Mouse (Mus musculus): Measurements from ENCODE around the gene Olfr916. TPM values are rescaled to one million over a fixed set of nuclear protein-coding genes. Genes with fewer than 3 reads are reported as not detected.

The Olfr916 gene
- not detected in 2 replicates for polyA plus RNA-seq (2015; fragmentation: Nextera tagmentation; extraction: Ambion mirVana)

- Histone ChIP-seq H3K36me3 (no peaks in the 10 kb centered on the region), H3K27me3 (no peaks in the 10 kb centered on the region), H3K27ac (no peak within 1 kb of the TSS), H3K9ac (no peak within 1 kb of the TSS), H3K9me3 (replicated peaks) (no peaks in the 10 kb centered on the region), H3K4me2 (no peak within 1 kb of the TSS), H3K4me1 (no peaks in the 10 kb centered on the region), H3K4me3 (replicated peaks) (no peak within 1 kb of the TSS)
- WGBS, result 68% methylated on average over 1 of the region's 1 CpGs
- no peak for ATAC-seq (replicated peaks; ENCODE audit: low FRiP score)
These were observed at the start of gene Olfr916 for GRCm38 (mm10) chr9:38659775-38660174. TSS of gene Olfr916 (minus strand) at chr9:38659875.

- Histone ChIP-seq H3K4me3 (replicated peaks) (no peak within 1 kb of the TSS), H3K9ac (no peak within 1 kb of the TSS), H3K27ac (no peak within 1 kb of the TSS), H3K4me1 (no peaks in the 10 kb centered on the region), H3K4me2 (no peak within 1 kb of the TSS), H3K27me3 (no peaks in the 10 kb centered on the region), H3K36me3 (no peaks in the 10 kb centered on the region), H3K9me3 (replicated peaks) (no peaks in the 10 kb centered on the region)
- no peak for ATAC-seq (replicated peaks; ENCODE audit: low FRiP score)
- WGBS, result 85% methylated on average over 2 of the region's 2 CpGs
These were observed 14.8 kb upstream of the Olfr916 start, which contains the start of gene Olfr918 for GRCm38 (mm10) chr9:38674501-38674900. TSS of gene Olfr918 (minus strand) at chr9:38674601.

- no peaks in the 10 kb centered on the region for H3K4me1 ChIP-seq
- no peak overlapping the region for H3K4me2 ChIP-seq
- 94% methylated on average over 2 of the region's 2 CpGs for WGBS
- no peak overlapping the region for H3K4me3 ChIP-seq (replicated peaks)
- no peak for ATAC-seq (replicated peaks; ENCODE audit: low FRiP score)
- no peaks in the 10 kb centered on the region for H3K9me3 ChIP-seq (replicated peaks)
- no peaks in the 10 kb centered on the region for H3K27me3 ChIP-seq
- no peak overlapping the region for H3K9ac ChIP-seq
- H3K36me3 ChIP-seq, result no peaks in the 10 kb centered on the region
- no peak overlapping the region for H3K27ac ChIP-seq
These were observed 13.2 kb upstream of the Olfr916 start for GRCm38 (mm10) chr9:38672887-38673286.

- no peaks in the 10 kb centered on the region for H3K36me3 ChIP-seq
- no peak for ATAC-seq (replicated peaks; ENCODE audit: low FRiP score)
- no peak within 1 kb of the TSS for H3K4me3 ChIP-seq (replicated peaks)
- no peak within 1 kb of the TSS for H3K9ac ChIP-seq
- H3K4me2 ChIP-seq, result no peak within 1 kb of the TSS
- WGBS, result 97% methylated on average over 1 of the region's 1 CpGs
- no peak within 1 kb of the TSS for H3K27ac ChIP-seq
- H3K4me1 ChIP-seq, result no peaks in the 10 kb centered on the region
- no peaks in the 10 kb centered on the region for H3K9me3 ChIP-seq (replicated peaks)
- no peaks in the 10 kb centered on the region for H3K27me3 ChIP-seq
These were observed 6.1 kb upstream of the Olfr916 start, which contains the start of gene Olfr917 for GRCm38 (mm10) chr9:38665742-38666141. TSS of gene Olfr917 (minus strand) at chr9:38665842.

- Histone ChIP-seq H3K4me2 (no peak overlapping the region), H3K4me1 (no peaks in the 10 kb centered on the region), H3K27ac (no peak overlapping the region), H3K36me3 (no peaks in the 10 kb centered on the region), H3K9me3 (replicated peaks) (no peaks in the 10 kb centered on the region), H3K9ac (no peak overlapping the region), H3K27me3 (no peaks in the 10 kb centered on the region), H3K4me3 (replicated peaks) (no peak overlapping the region)
- WGBS, result 88% methylated on average over 4 of the region's 4 CpGs
- no peak for ATAC-seq (replicated peaks; ENCODE audit: low FRiP score)
These were observed 27.3 kb downstream of the Olfr916 start for GRCm38 (mm10) chr9:38632406-38632805.

Other genes with a start within 250 kb of the Olfr916 start
- gene Olfr901, start 230.4 kb downstream of the Olfr916 start, polyA plus RNA-seq (2015; fragmentation: Nextera tagmentation; extraction: Ambion mirVana), result not detected in 2 replicates
- gene Olfr902, start 212.2 kb downstream of the Olfr916 start, polyA plus RNA-seq (2015; fragmentation: Nextera tagmentation; extraction: Ambion mirVana), result not detected in 2 replicates
- not detected in 2 replicates for gene Olfr904, start 196.7 kb downstream of the Olfr916 start, polyA plus RNA-seq (2015; fragmentation: Nextera tagmentation; extraction: Ambion mirVana)
- gene Olfr905, start 188.8 kb downstream of the Olfr916 start, polyA plus RNA-seq (2015; fragmentation: Nextera tagmentation; extraction: Ambion mirVana), result not detected in 2 replicates
- gene Olfr906, start 172.8 kb downstream of the Olfr916 start, polyA plus RNA-seq (2015; fragmentation: Nextera tagmentation; extraction: Ambion mirVana), result not detected in 2 replicates
- gene Olfr907, start 164.1 kb downstream of the Olfr916 start, polyA plus RNA-seq (2015; fragmentation: Nextera tagmentation; extraction: Ambion mirVana), result not detected in 2 replicates
- not detected in 2 replicates for gene Olfr911-ps1, start 138.3 kb downstream of the Olfr916 start, polyA plus RNA-seq (2015; fragmentation: Nextera tagmentation; extraction: Ambion mirVana)
- gene Olfr910, start 122.0 kb downstream of the Olfr916 start, polyA plus RNA-seq (2015; fragmentation: Nextera tagmentation; extraction: Ambion mirVana), result not detected in 2 replicates
- not detected in 2 replicates for gene Olfr912, start 79.7 kb downstream of the Olfr916 start, polyA plus RNA-seq (2015; fragmentation: Nextera tagmentation; extraction: Ambion mirVana)
- not detected in 2 replicates for gene Olfr913, start 67.1 kb downstream of the Olfr916 start, polyA plus RNA-seq (2015; fragmentation: Nextera tagmentation; extraction: Ambion mirVana)
- not detected in 2 replicates for gene Olfr914, start 54.8 kb downstream of the Olfr916 start, polyA plus RNA-seq (2015; fragmentation: Nextera tagmentation; extraction: Ambion mirVana)
- not detected in 2 replicates for gene Olfr917, start 6.0 kb upstream of the Olfr916 start, polyA plus RNA-seq (2015; fragmentation: Nextera tagmentation; extraction: Ambion mirVana)
- not detected in 2 replicates for gene Olfr918, start 14.7 kb upstream of the Olfr916 start, polyA plus RNA-seq (2015; fragmentation: Nextera tagmentation; extraction: Ambion mirVana)
- gene Olfr919, start 43.8 kb upstream of the Olfr916 start, polyA plus RNA-seq (2015; fragmentation: Nextera tagmentation; extraction: Ambion mirVana), result not detected in 2 replicates
- gene Vwa5a, start 58.4 kb upstream of the Olfr916 start, polyA plus RNA-seq (2015; fragmentation: Nextera tagmentation; extraction: Ambion mirVana), result 17.2 and 21.2 TPM in 2 replicates
- gene Olfr920, start 92.4 kb upstream of the Olfr916 start, polyA plus RNA-seq (2015; fragmentation: Nextera tagmentation; extraction: Ambion mirVana), result 0.03 TPM in 1 of 2 replicates, not detected in the other
- gene Olfr921, start 113.2 kb upstream of the Olfr916 start, polyA plus RNA-seq (2015; fragmentation: Nextera tagmentation; extraction: Ambion mirVana), result not detected in 2 replicates
- gene Olfr922, start 154.7 kb upstream of the Olfr916 start, polyA plus RNA-seq (2015; fragmentation: Nextera tagmentation; extraction: Ambion mirVana), result not detected in 2 replicates
- gene Olfr923, start 166.7 kb upstream of the Olfr916 start, polyA plus RNA-seq (2015; fragmentation: Nextera tagmentation; extraction: Ambion mirVana), result not detected in 2 replicates
- not detected in 2 replicates for gene Olfr924, start 184.6 kb upstream of the Olfr916 start, polyA plus RNA-seq (2015; fragmentation: Nextera tagmentation; extraction: Ambion mirVana)
- not detected in 2 replicates for gene Olfr26, start 195.2 kb upstream of the Olfr916 start, polyA plus RNA-seq (2015; fragmentation: Nextera tagmentation; extraction: Ambion mirVana)
- not detected in 2 replicates for gene Olfr926, start 217.3 kb upstream of the Olfr916 start, polyA plus RNA-seq (2015; fragmentation: Nextera tagmentation; extraction: Ambion mirVana)

Data from kidney, embryonic 15.5 days (tissue).